Mouse (Mus musculus) limb, embryonic 15.5 days (tissue): ENCODE results near the gene Akap1. TPM values are rescaled to one million over a fixed set of nuclear protein-coding genes. Genes with fewer than 3 reads are reported as not detected.

Experiments used
- ATAC-seq: fragments of 200-750 bp; cut with Nextera tagmentation; 2 replicates; pipeline ENCODE4 v1.8.0; 2017; ENCODE audit warnings: low read depth, moderate TSS enrichment; ENCODE audit not compliant: insufficient number of reproducible peaks, low FRiP score, low TSS enrichment
- H3K27ac ChIP-seq: fragments of 300-500 bp; sonication (generic); 2 replicates; pipeline ENCODE4 v1.5.1; 2015; ENCODE audit warnings: moderate library complexity, mild to moderate bottlenecking, inconsistent platforms
- H3K27me3 ChIP-seq: fragments of 300-500 bp; sonication (generic); 2 replicates; pipeline ENCODE4 v1.6.1; 2015; ENCODE audit warnings: inconsistent platforms
- H3K36me3 ChIP-seq: fragments of 300-500 bp; sonication (generic); 2 replicates; pipeline ENCODE4 v1.6.1; 2015; ENCODE audit warnings: inconsistent platforms
- H3K4me1 ChIP-seq: fragments of 300-500 bp; sonication (generic); 2 replicates; pipeline ENCODE4 v1.6.1; 2015; ENCODE audit warnings: inconsistent platforms
- H3K4me2 ChIP-seq: fragments of 300-500 bp; sonication (generic); 2 replicates; pipeline ENCODE4 v1.6.1; 2015; ENCODE audit warnings: mild to moderate bottlenecking, inconsistent platforms
- H3K4me3 ChIP-seq: fragments of 300-500 bp; sonication (generic); 2 replicates; pipeline ENCODE4 v1.5.1; 2015; ENCODE audit warnings: mild to moderate bottlenecking, inconsistent platforms
- H3K9ac ChIP-seq: fragments of 300-500 bp; sonication (generic); 2 replicates; pipeline ENCODE4 v1.6.1; 2015; ENCODE audit warnings: inconsistent platforms
- H3K9me3 ChIP-seq: fragments of 300-500 bp; sonication (generic); 2 replicates; pipeline ENCODE4 v1.6.1; 2016; ENCODE audit warnings: inconsistent platforms
- WGBS: fragments of 180-500 bp; shearing (Covaris S2); methylation state at CpG from one replicate; pipeline ENCODE4 v1.1.7; 2015; 5-methylcytosine and 5-hydroxymethylcytosine counted together
- polyA plus RNA-seq: library from polyadenylated mRNA; unstranded; fragments of >200 nt; fragmentation: Nextera tagmentation; extraction: Ambion mirVana; gene quantifications from 2 replicates; pipeline ENCODE4 v1.2.1, GENCODE M21; 2015

Gene Akap1
- polyA plus RNA-seq, 1 experiment from 2014 or later, result 17.9 TPM

DNA sequence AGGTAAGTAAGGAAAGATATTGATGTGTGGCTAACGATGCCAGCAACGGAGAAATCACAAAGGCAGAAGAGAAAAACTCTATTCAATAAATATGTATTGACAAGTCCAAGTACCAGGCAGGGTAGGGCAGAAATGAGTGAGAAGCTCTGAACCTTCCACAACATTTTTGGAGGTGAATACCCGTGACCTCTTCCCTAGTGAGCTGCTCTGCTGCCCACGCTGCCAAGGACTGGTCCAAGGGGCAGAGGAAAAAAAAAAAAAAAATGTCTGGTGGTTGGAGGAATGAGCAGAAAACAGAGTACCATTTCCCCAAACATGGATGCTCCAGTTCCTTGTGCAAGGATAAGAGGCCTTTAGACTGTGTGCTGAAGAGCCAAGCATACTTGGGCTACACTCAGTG lies 11.6 kb downstream of the Akap1 start:
- Histone ChIP-seq H3K9me3 (no peaks in the 10 kb centered on the region), H3K36me3 (no peaks in the 10 kb centered on the region), H3K27ac (no peak overlapping the region), H3K4me2 (no peak overlapping the region), H3K9ac (no peak overlapping the region), H3K4me3 (no peak overlapping the region), H3K4me1 (peaks cover 44% of the 10 kb centered on the region), H3K27me3 (no peaks in the 10 kb centered on the region)
- ATAC-seq, result no peak
- WGBS, result 69% methylated on average over 4 of the region's 4 CpGs

- WGBS, result 82% methylated on average over 15 of the region's 15 CpGs
- Histone ChIP-seq H3K27ac (no peak overlapping the region), H3K4me1 (peaks cover 34% of the 10 kb centered on the region), H3K9ac (no peak overlapping the region), H3K27me3 (no peaks in the 10 kb centered on the region), H3K36me3 (no peaks in the 10 kb centered on the region), H3K9me3 (no peaks in the 10 kb centered on the region), H3K4me2 (no peak overlapping the region), H3K4me3 (no peak overlapping the region)
- ATAC-seq, result no peak
Observed at GRCm38 (mm10) chr11:88851049-88851825, 13.1 kb downstream of the Akap1 start.

DNA sequence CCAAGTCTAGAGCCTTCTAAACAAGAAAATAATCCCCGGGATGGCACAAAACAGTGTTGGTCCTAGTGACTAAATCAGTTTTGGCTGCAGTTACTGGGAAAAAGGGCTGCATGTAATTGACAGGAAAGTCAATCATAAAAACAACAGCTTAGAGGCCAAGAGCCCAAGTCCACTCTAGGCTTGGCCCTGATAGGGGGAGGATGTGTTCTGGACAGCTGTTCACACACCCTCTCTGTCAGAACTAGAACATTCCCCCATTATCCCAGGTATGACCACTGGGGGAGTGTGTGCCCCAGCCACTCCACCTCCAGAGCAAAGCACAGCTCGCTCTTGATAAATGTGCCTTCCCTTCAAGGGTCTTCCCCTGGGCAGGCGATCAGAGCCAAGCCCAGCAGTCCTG lies 14.7 kb downstream of the Akap1 start:
- no peak overlapping the region for H3K9ac ChIP-seq
- no peaks in the 10 kb centered on the region for H3K27me3 ChIP-seq
- H3K36me3 ChIP-seq, result peaks cover 10% of the 10 kb centered on the region
- no peak overlapping the region for H3K4me3 ChIP-seq
- no peaks in the 10 kb centered on the region for H3K9me3 ChIP-seq
- peak overlapping the region; percentile 48 for H3K27ac ChIP-seq
- no peak overlapping the region for H3K4me2 ChIP-seq
- H3K4me1 ChIP-seq, result peaks cover 25% of the 10 kb centered on the region
- 72% methylated on average over 3 of the region's 3 CpGs for WGBS
- no peak for ATAC-seq

DNA sequence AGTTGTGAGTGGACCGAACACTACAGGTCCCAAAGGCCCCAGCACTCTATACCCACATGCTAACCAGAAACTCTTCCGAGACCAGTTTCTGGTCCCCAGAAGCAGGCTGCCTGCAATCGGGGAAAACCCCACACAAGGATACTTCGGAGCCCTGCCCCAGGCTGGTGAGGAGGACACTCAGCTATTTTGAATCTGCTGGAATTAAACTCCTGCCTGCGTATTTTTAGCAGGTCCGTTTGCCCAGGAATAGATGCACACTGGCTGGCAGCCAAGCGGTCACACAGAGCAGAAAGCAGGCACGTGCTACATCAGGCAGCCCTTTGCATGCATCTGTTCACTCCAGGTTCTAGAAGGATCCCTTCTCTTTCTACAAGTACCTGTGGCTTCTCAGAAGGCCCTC lies 15.1 kb downstream of the Akap1 start:
- no peaks in the 10 kb centered on the region for H3K9me3 ChIP-seq
- no peak overlapping the region for H3K9ac ChIP-seq
- peaks cover 14% of the 10 kb centered on the region for H3K36me3 ChIP-seq
- peaks cover 25% of the 10 kb centered on the region for H3K4me1 ChIP-seq
- 51% methylated on average over 8 of the region's 8 CpGs for WGBS
- H3K4me2 ChIP-seq, result no peak overlapping the region
- H3K4me3 ChIP-seq, result no peak overlapping the region
- peak overlapping the region; percentile 48 for H3K27ac ChIP-seq
- ATAC-seq, result no peak
- H3K27me3 ChIP-seq, result no peaks in the 10 kb centered on the region

- peaks cover 21% of the 10 kb centered on the region for H3K36me3 ChIP-seq
- H3K9ac ChIP-seq, result no peak overlapping the region
- WGBS, result 46% methylated on average over 5 of the region's 5 CpGs
- H3K9me3 ChIP-seq, result no peaks in the 10 kb centered on the region
- peak overlapping the region; percentile 48; the same call in 1 of the 2 replicates for H3K27ac ChIP-seq
- H3K4me3 ChIP-seq, result no peak overlapping the region
- H3K4me2 ChIP-seq, result no peak overlapping the region
- no peaks in the 10 kb centered on the region for H3K27me3 ChIP-seq
- peaks cover 25% of the 10 kb centered on the region for H3K4me1 ChIP-seq
- ATAC-seq, result no peak
Observed at GRCm38 (mm10) chr11:88848590-88848989, 15.8 kb downstream of the Akap1 start.

DNA sequence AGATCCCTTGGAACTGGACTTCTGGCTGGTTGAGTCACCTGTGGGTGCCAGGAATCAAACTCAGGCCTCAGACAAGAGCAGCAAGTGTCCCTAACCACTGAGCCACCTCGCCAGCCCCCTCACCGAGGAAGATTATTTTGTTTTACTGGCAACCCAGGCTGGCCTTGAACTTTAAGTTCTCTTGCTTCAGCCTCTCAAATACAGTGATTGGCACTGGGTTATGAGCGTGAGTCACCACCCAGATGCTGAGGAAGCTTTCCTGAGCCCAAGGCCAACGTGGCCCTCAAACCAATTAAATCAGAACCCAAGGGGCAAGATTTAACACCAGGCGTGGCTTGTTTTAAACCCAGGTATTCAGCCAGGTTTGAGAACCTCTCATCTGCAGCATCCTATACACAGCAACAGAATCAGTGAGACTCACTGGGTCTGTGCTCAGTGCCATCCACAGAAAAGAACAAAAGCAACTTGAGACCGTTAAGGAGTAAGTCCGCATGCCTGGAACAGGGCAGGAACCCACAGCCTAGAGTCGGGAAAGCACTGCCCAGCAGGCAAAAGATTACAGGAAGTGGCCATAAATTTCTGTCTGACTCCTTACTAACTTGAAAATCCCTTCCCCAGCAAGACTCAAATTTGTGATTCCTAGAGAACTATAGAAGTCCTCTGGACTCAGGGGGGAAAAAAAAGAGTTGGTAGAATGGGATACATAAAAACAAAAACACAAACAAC lies 16.9 kb downstream of the Akap1 start:
- 52% methylated on average over 8 of the region's 8 CpGs for WGBS
- Histone ChIP-seq H3K9ac (no peak overlapping the region), H3K4me3 (no peak overlapping the region), H3K9me3 (no peaks in the 10 kb centered on the region), H3K4me2 (no peak overlapping the region), H3K27ac (no peak overlapping the region), H3K4me1 (peaks cover 25% of the 10 kb centered on the region), H3K36me3 (peaks cover 26% of the 10 kb centered on the region), H3K27me3 (no peaks in the 10 kb centered on the region)
- no peak for ATAC-seq

DNA sequence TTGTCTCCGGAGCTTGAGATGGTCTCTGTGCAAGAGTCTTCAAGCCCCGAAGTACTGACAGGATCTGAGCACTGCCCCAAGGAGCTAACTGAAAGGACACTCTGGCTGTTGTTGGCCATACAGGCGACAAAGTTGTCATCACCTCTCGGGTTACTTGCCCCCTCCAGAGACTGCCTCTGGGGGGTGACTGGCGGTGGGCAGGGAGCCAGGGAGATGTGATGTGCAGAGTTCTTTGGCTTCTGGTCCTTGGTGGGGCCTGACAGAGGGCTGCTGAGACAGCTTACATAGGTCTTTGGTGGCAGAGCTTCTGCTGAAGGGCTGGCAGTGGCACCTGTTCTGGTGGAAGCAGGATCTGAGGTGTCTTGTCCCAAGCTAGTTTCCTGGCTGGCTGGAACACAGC lies 20.0 kb downstream of the Akap1 start:
- H3K4me1 ChIP-seq, result peaks cover 31% of the 10 kb centered on the region
- no peak overlapping the region for H3K27ac ChIP-seq
- no peak overlapping the region for H3K4me2 ChIP-seq
- no peak overlapping the region for H3K4me3 ChIP-seq
- H3K9ac ChIP-seq, result no peak overlapping the region
- H3K27me3 ChIP-seq, result no peaks in the 10 kb centered on the region
- 81% methylated on average over 5 of the region's 5 CpGs for WGBS
- H3K9me3 ChIP-seq, result no peaks in the 10 kb centered on the region
- no peak for ATAC-seq
- peaks cover 26% of the 10 kb centered on the region for H3K36me3 ChIP-seq

DNA sequence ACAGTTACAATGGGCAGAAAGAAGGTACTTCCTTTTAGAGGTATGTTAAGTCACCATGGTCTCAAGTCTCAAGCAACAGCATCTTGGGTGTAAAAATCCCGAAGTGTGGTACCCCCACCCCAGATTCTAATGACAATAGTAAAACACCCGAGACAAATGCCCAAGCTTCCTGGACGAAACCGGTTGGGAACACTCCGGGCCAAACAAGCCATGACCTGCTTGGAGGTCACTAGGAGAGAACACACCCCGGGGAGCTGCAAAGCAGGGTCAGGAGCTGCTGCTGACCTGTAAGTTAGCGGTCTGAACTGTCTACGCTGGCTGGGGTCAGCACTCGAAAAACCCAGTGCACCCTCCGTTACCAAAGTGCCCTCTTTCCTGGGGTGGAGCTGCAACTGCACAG lies 21.1 kb downstream of the Akap1 start:
- 84% methylated on average over 10 of the region's 10 CpGs for WGBS

GRCm38 (mm10) chr11:88842315-88842975 lies 21.9 kb downstream of the Akap1 start:
- H3K9me3 ChIP-seq, result no peaks in the 10 kb centered on the region
- no peak overlapping the region for H3K4me2 ChIP-seq
- H3K9ac ChIP-seq, result no peak overlapping the region
- no peak overlapping the region for H3K27ac ChIP-seq
- 93% methylated on average over 13 of the region's 13 CpGs for WGBS
- no peaks in the 10 kb centered on the region for H3K27me3 ChIP-seq
- peaks cover 17% of the 10 kb centered on the region for H3K4me1 ChIP-seq
- peaks cover 41% of the 10 kb centered on the region for H3K36me3 ChIP-seq
- no peak for ATAC-seq
- no peak overlapping the region for H3K4me3 ChIP-seq

More for the DNA sequence above, 21.1 kb downstream of the Akap1 start:
- Histone ChIP-seq H3K9ac (no peak overlapping the region), H3K9me3 (no peaks in the 10 kb centered on the region), H3K27ac (no peak overlapping the region), H3K36me3 (peaks cover 33% of the 10 kb centered on the region), H3K4me1 (peaks cover 22% of the 10 kb centered on the region), H3K27me3 (no peaks in the 10 kb centered on the region), H3K4me3 (no peak overlapping the region), H3K4me2 (no peak overlapping the region)
- ATAC-seq, result no peak

DNA sequence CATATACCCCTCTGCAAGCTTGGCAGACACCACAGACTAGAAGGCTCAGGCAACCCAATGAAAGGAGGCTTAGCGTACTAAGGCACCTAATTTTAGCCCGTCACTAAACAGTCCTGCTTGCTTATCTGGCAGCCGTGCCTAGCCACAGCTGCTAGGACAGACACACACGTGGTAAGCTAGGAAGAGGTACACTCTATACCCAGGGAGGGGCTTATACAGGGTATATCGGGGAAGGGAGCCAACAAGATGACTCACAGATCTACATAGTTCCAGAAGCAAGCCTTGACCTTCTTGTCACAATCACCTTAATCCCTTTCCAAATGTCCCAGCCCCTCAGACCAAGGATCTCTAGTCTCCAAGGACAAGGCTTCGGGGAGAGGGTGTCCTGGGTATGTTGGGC lies 23.0 kb downstream of the Akap1 start:
- Histone ChIP-seq H3K4me2 (no peak overlapping the region), H3K27ac (no peak overlapping the region), H3K4me1 (peaks cover 16% of the 10 kb centered on the region), H3K9ac (no peak overlapping the region), H3K4me3 (no peak overlapping the region), H3K27me3 (no peaks in the 10 kb centered on the region), H3K9me3 (no peaks in the 10 kb centered on the region), H3K36me3 (peaks cover 48% of the 10 kb centered on the region)
- peak; percentile 40; the same call in 1 of the 2 replicates for ATAC-seq
- 52% methylated on average over 6 of the region's 6 CpGs for WGBS

GRCm38 (mm10) chr11:88840724-88841350 lies 23.5 kb downstream of the Akap1 start:
- 57% methylated on average over 10 of the region's 10 CpGs for WGBS
- 0 out of 2 replicates have a peak overlapping the region, but pooled peaks have one; percentile 30 for H3K27ac ChIP-seq
- H3K9ac ChIP-seq, result no peak overlapping the region

More at GRCm38 (mm10) chr11:88840724-88841350, 23.5 kb downstream of the Akap1 start:
- no peaks in the 10 kb centered on the region for H3K27me3 ChIP-seq
- H3K4me3 ChIP-seq, result no peak overlapping the region
- H3K4me1 ChIP-seq, result peaks cover 16% of the 10 kb centered on the region
- no peaks in the 10 kb centered on the region for H3K9me3 ChIP-seq
- peaks cover 48% of the 10 kb centered on the region for H3K36me3 ChIP-seq
- H3K4me2 ChIP-seq, result no peak overlapping the region
- no peak for ATAC-seq
